ENCODE assay signal across 25 mouse cellular contexts in the genomic region with DNA sequence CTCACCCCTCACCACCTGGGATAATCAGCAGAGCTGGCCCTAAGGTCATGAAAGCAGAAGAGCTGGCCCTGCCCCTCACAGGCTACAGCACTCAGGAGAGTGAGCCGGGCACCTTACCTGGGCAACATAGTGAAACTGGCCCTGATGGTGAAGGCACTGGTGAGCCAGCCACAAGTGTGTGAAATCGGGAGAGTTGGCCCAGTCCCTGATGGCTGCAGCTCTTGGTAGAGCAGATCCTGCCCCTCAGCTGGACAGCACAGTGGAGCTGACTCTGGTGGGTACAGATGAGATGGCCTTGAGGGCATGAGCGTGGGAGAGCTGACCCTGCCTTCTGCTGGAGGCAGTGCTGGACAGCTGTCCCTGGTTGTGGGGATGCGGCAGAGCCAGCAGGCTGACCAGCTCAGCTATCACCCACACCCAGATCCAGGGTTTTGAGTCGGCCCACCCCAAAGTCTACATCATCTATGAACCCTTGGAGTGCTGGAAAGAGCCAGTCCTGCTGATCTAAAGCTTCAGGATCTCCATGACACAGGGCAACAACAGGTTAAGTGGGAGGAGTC. TPM values are rescaled to one million over a fixed set of nuclear protein-coding genes. Genes with fewer than 3 reads are reported as not detected.
A peak's percentile ranks its signal among the peaks of the same experiment; 100 is the strongest.
DNase-seq lines count a peak whose midpoint lies in the region; ATAC-seq and TF ChIP-seq lines count a peak whose summit lies in the region.
"Had no signal": no experiment of that assay in that cellular context is flagged by ENCODE, and none has a peak within 500 bp of the region (broad histone marks: within the 10 kb centered on the region; RNA-seq: fewer than 3 reads in every experiment).

No protein-coding gene starts in this region.

- no peaks in the 10 kb centered on the region for H3K9me3 ChIP-seq in intestine, embryonic 14.5 days (ENCODE audit: control insufficient read depth, low read length)
- H3K9me3 ChIP-seq in intestine, embryonic 15.5 days: no peaks in the 10 kb centered on the region
- no peaks in the 10 kb centered on the region for H3K9me3 ChIP-seq in lung, embryonic 14.5 days (ENCODE audit: low read depth, low read length)
- H3K9me3 ChIP-seq: embryonic facial prominence, embryonic 15.5 days; forebrain, embryonic 12.5 days; limb, embryonic 12.5 days; midbrain, embryonic 13.5 days had no signal

- H3K27ac ChIP-seq in intestine, embryonic 14.5 days (ENCODE audit: low read depth): no peak overlapping the region
- no peak overlapping the region for H3K27ac ChIP-seq in intestine, embryonic 15.5 days
- no peak overlapping the region for H3K27ac ChIP-seq in lung, embryonic 14.5 days (ENCODE audit: low read depth)
- H3K27ac ChIP-seq: embryonic facial prominence, embryonic 15.5 days; forebrain, embryonic 12.5 days; kidney, postnatal 0 days; limb, embryonic 12.5 days; macrophage; midbrain, embryonic 13.5 days had no signal

- no peak overlapping the region for H3K4me3 ChIP-seq in intestine, embryonic 14.5 days (ENCODE audit: low read depth, low read length)
- no peak overlapping the region for H3K4me3 ChIP-seq in intestine, embryonic 15.5 days (replicated peaks)
- H3K4me3 ChIP-seq in lung, embryonic 14.5 days (ENCODE audit: low read depth, low read length): no peak overlapping the region
- H3K4me3 ChIP-seq: embryonic facial prominence, embryonic 15.5 days; forebrain, embryonic 12.5 days; limb, embryonic 12.5 days; midbrain, embryonic 13.5 days had no signal

- TF ChIP-seq CTCF in lung, embryonic 14.5 days (IDR thresholded peaks at IDR 0.05; ENCODE audit: low read depth): no peak

- no peaks in the 10 kb centered on the region for H3K4me1 ChIP-seq in intestine, embryonic 14.5 days (replicated peaks; ENCODE audit: control insufficient read depth, insufficient read depth, low read length)
- no peaks in the 10 kb centered on the region for H3K4me1 ChIP-seq in intestine, embryonic 15.5 days (replicated peaks)
- H3K4me1 ChIP-seq in lung, embryonic 14.5 days (ENCODE audit: insufficient read depth): no peaks in the 10 kb centered on the region
- H3K4me1 ChIP-seq: embryonic facial prominence, embryonic 15.5 days; forebrain, embryonic 12.5 days; limb, embryonic 12.5 days; midbrain, embryonic 13.5 days had no signal

- H3K27me3 ChIP-seq in intestine, embryonic 14.5 days (replicated peaks; ENCODE audit: control insufficient read depth, insufficient read depth, low read length): no peaks in the 10 kb centered on the region
- H3K27me3 ChIP-seq in intestine, embryonic 15.5 days (replicated peaks): no peaks in the 10 kb centered on the region
- H3K27me3 ChIP-seq in lung, embryonic 14.5 days (ENCODE audit: insufficient read depth, low read length): no peaks in the 10 kb centered on the region
- H3K27me3 ChIP-seq: embryonic facial prominence, embryonic 15.5 days; forebrain, embryonic 12.5 days; limb, embryonic 12.5 days; midbrain, embryonic 13.5 days; Patski had no signal

- 0 out of 2 replicates have a peak, but pooled peaks cover 2% of the 10 kb centered on the region for H3K36me3 ChIP-seq in intestine, embryonic 14.5 days (ENCODE audit: control insufficient read depth, insufficient read depth, low read length)
- H3K36me3 ChIP-seq in intestine, embryonic 15.5 days: no peaks in the 10 kb centered on the region
- H3K36me3 ChIP-seq in lung, embryonic 14.5 days (ENCODE audit: insufficient read depth): no peaks in the 10 kb centered on the region; the same call in 1 of the 2 replicates
- H3K36me3 ChIP-seq: embryonic facial prominence, embryonic 15.5 days; forebrain, embryonic 12.5 days; limb, embryonic 12.5 days; midbrain, embryonic 13.5 days had no signal

- H3K9ac ChIP-seq in intestine, embryonic 14.5 days (ENCODE audit: low read length): no peak overlapping the region
- H3K9ac ChIP-seq in intestine, embryonic 15.5 days: no peak overlapping the region
- no peak overlapping the region for H3K9ac ChIP-seq in lung, embryonic 14.5 days
- H3K9ac ChIP-seq: embryonic facial prominence, embryonic 15.5 days; forebrain, embryonic 12.5 days; forebrain, postnatal 0 days; limb, embryonic 12.5 days; midbrain, embryonic 13.5 days had no signal

- 86% methylated on average over 5 of the region's 5 CpGs for WGBS in intestine, embryonic 14.5 days
- WGBS in intestine, embryonic 15.5 days: 76% methylated on average over 5 of the region's 5 CpGs
- WGBS in lung, embryonic 14.5 days: 62% methylated on average over 5 of the region's 5 CpGs

- no peak overlapping the region for H3K4me2 ChIP-seq in intestine, embryonic 14.5 days (ENCODE audit: low read length)
- no peak overlapping the region for H3K4me2 ChIP-seq in intestine, embryonic 15.5 days (replicated peaks)
- H3K4me2 ChIP-seq in lung, embryonic 14.5 days: no peak overlapping the region
- H3K4me2 ChIP-seq: embryonic facial prominence, embryonic 15.5 days; forebrain, embryonic 12.5 days; limb, embryonic 12.5 days; liver, embryonic 11.5 days; midbrain, embryonic 13.5 days had no signal

- ATAC-seq in intestine, embryonic 14.5 days (replicated peaks; ENCODE audit: low FRiP score, low TSS enrichment, low read depth): no peak
- no peak for ATAC-seq in intestine, embryonic 15.5 days
- 0 out of 2 replicates have a peak, but pooled peaks have one; percentile 35 for ATAC-seq in lung, embryonic 14.5 days (ENCODE audit: insufficient read depth)
- ATAC-seq: forebrain, postnatal 0 days; midbrain, embryonic 13.5 days; Patski had no signal

- DNase-seq in heart, adult 11 months: peak; percentile 82
- DNase-seq in heart, adult 8-10 months (ENCODE audit: low spot score): no peak
- peak; percentile 29 for DNase-seq in intestine, embryonic 14.5 days (ENCODE audit: low spot score)
- DNase-seq in lung, embryonic 14.5 days: no peak
- no peak for DNase-seq in lung, adult 18-20 months
- no peak for DNase-seq in T-cell, adult 2 months (ENCODE audit: low spot score)
- DNase-seq: adrenal gland, postnatal 14 days; cerebellum, adult 11-12 months; cerebellum, adult 9-11 months; forebrain, postnatal 0 days; heart, postnatal 14 days; kidney, adult 11 months; thymus, adult 2 months; thymus, postnatal 36 days had no signal

RNA-seq across cellular contexts. Expression of a gene that starts 43.7 kb away (rescaled TPM):
- total RNA-seq in heart, adult 8-10 months (2022): 10 to 100 TPM; 17.8 to 21.7 (median 21.0) TPM
- 25.0 and 31.1 TPM in 2 replicates for polyA plus RNA-seq in intestine, embryonic 14.5 days (2014; fragmentation: Nextera tagmentation; extraction: Ambion mirVana)
- polyA plus RNA-seq in intestine, embryonic 15.5 days (2015; fragmentation: Nextera tagmentation; extraction: Ambion mirVana): 18.2 and 18.6 TPM in 2 replicates
- polyA plus RNA-seq in lung, embryonic 14.5 days (2014; fragmentation: Nextera tagmentation; extraction: Ambion mirVana): 26.7 and 27.1 TPM in 2 replicates
- total RNA-seq: megakaryocyte-erythroid progenitor cell, adult 5-6 weeks; MEL had no signal

Comparison
In these comparisons a context has a peak if more than half of its experiments do, and no peak if none do; other contexts are left out.
1. DNase-seq: peak in heart, adult 11 months (single experiment) and intestine, embryonic 14.5 days (single experiment); none in heart, adult 8-10 months (single experiment), lung, embryonic 14.5 days (single experiment), lung, adult 18-20 months (0 of 2) and T-cell, adult 2 months (single experiment).